Mouse (Mus musculus): ENCODE results near the gene Wdr18.

- no peak for TF ChIP-seq GATA1 (IDR thresholded peaks at IDR 0.05; ENCODE audit: borderline replicate concordance, low read length)
- no peak for TF ChIP-seq FLI1 (IDR thresholded peaks at IDR 0.05; ENCODE audit: low read length)
Measured at GRCm38 (mm10) chr10:80018739-80019297, 58.9 kb downstream of the Wdr18 start.
